Mouse (Mus musculus): Measurements from ENCODE around the gene Tjp2.

- TF ChIP-seq EP300 (IDR thresholded peaks at IDR 0.05; ENCODE audit: low read depth), result no peak
- no peak for TF ChIP-seq CTCF (IDR thresholded peaks at IDR 0.05; ENCODE audit: low read depth)
Observed at GRCm38 (mm10) chr19:24201848-24202247, 23.0 kb downstream of the Tjp2 start.
